Mouse (Mus musculus) liver, adult 2 months (tissue): ENCODE results near the gene Babam1. TPM values are rescaled to one million over a fixed set of nuclear protein-coding genes. Genes with fewer than 3 reads are reported as not detected.

Experiments
- DNase-seq: peaks from one replicate; pipeline ENCODE4 v3.0.0-alpha.2; 2011; ENCODE audit warnings: low read depth, low spot score; ENCODE audit errors: extremely low read depth
- H3K27ac ChIP-seq: fragments of 200-500 bp; replicated peaks from 2 replicates; pipeline ENCODE4 v1.5.1; 2012; ENCODE audit warnings: low read depth, mild to moderate bottlenecking, control low read depth, inconsistent platforms, low read length; ENCODE audit not compliant: insufficient read depth
- H3K27me3 ChIP-seq: fragments of 200-500 bp; 2 replicates; pipeline ENCODE4 v1.6.1; 2012; ENCODE audit warnings: mild to moderate bottlenecking, moderate library complexity, low read length, inconsistent platforms; ENCODE audit not compliant: control insufficient read depth, insufficient read depth
- H3K36me3 ChIP-seq: fragments of 200-500 bp; 2 replicates; pipeline ENCODE4 v1.6.1; 2012; ENCODE audit warnings: low read length, inconsistent platforms; ENCODE audit not compliant: control insufficient read depth, insufficient read depth
- H3K4me1 ChIP-seq: fragments of 200-500 bp; 2 replicates; pipeline ENCODE4 v1.6.1; 2011; ENCODE audit warnings: low read length; ENCODE audit not compliant: control insufficient read depth, insufficient read depth
- H3K4me3 ChIP-seq: fragments of 200-500 bp; 2 replicates; pipeline ENCODE4 v1.5.1; 2011; ENCODE audit warnings: low read depth, mild to moderate bottlenecking, control low read depth, low read length, moderate library complexity; ENCODE audit not compliant: insufficient read depth
- H3K79me2 ChIP-seq: fragments of 200-500 bp; 2 replicates; pipeline ENCODE4 v1.6.1; 2012; ENCODE audit warnings: inconsistent platforms, mild to moderate bottlenecking, low read length, moderate library complexity; ENCODE audit not compliant: control insufficient read depth, insufficient read depth
- H3K9ac ChIP-seq: fragments of 200-500 bp; 2 replicates; pipeline ENCODE4 v1.6.1; 2012; ENCODE audit warnings: low read depth, mild to moderate bottlenecking, control low read depth, inconsistent platforms, low read length
- CTCF ChIP-seq: fragments of 200-500 bp; IDR thresholded peaks from 2 replicates; pipeline ENCODE4 v1.5.1; 2011; ENCODE audit warnings: low read depth, low read length, control low read depth
- POLR2A ChIP-seq: fragments of 200-500 bp; IDR thresholded peaks from 2 replicates; pipeline ENCODE4 v1.6.1; 2011; ENCODE audit warnings: low read length, control low read depth; ENCODE audit not compliant: insufficient read depth; ENCODE audit errors: extremely low read depth
- whole genome bisulfite sequencing: fragments of 180-500 bp; shearing (Covaris S2); methylation state at CpG from one replicate; pipeline ENCODE4 v1.1.7; 2018; 5-methylcytosine and 5-hydroxymethylcytosine counted together
- polyA plus RNA-seq: library from polyadenylated mRNA; depleted of rRNA; stranded (reverse); fragments of >200 nt; gene quantifications from 2 replicates; pipeline ENCODE4 v1.2.3, GENCODE M21; 2012
- total RNA-seq: library from RNA; depleted of rRNA; stranded (reverse); fragments of >200 nt; gene quantifications from 2 replicates; pipeline ENCODE4 v1.2.3, GENCODE M21; 2014

Babam1 gene
- total and polyA plus RNA-seq, 2 experiments: 42.7 to 106 TPM

- no peak overlapping the region for H3K9ac ChIP-seq
- H3K4me3 ChIP-seq: no peak overlapping the region
- H3K36me3 ChIP-seq: no peaks in the 10 kb centered on the region
- 97% methylated on average over 2 of the region's 2 CpGs for WGBS
- no peak overlapping the region for H3K27ac ChIP-seq
- TF ChIP-seq CTCF: no peak
- TF ChIP-seq POLR2A: no peak
- H3K79me2 ChIP-seq: no peaks in the 10 kb centered on the region; the same call in 1 of the 2 replicates
- H3K27me3 ChIP-seq: no peaks in the 10 kb centered on the region
- H3K4me1 ChIP-seq: peaks cover 6% of the 10 kb centered on the region; the same call in 1 of the 2 replicates
- DNase-seq: no peak
Measured at GRCm38 (mm10) chr8:71391696-71392095, 5.0 kb upstream of the Babam1 start.

DNA sequence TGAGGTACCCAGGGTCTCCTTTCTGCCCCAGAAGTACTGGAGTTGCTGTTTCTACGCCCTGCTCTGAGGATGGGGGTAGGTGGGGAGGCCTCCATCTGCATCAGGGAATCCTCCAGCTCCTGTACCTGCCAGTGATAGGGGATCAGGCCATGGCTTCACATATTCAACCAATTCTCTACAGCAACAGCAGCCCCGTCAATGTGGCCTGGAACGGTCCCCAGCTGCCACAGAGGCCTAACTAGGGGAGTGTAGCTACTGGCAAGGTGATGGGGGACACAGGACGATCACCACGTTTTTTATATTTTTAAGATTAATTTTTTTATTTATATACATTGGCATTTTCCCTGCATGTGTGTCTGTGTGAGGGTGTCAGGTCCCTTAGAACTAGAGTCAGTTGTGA lies 4.3 kb upstream of the Babam1 start:
- H3K27me3 ChIP-seq: no peaks in the 10 kb centered on the region
- no peak overlapping the region for H3K4me3 ChIP-seq
- WGBS: 87% methylated on average over 5 of the region's 5 CpGs
- no peaks in the 10 kb centered on the region for H3K36me3 ChIP-seq
- DNase-seq: no peak
- TF ChIP-seq CTCF: no peak
- H3K4me1 ChIP-seq: peaks cover 9% of the 10 kb centered on the region
- H3K27ac ChIP-seq: no peak overlapping the region
- H3K79me2 ChIP-seq: peaks cover 6% of the 10 kb centered on the region; the same call in 1 of the 2 replicates
- no peak overlapping the region for H3K9ac ChIP-seq

DNA sequence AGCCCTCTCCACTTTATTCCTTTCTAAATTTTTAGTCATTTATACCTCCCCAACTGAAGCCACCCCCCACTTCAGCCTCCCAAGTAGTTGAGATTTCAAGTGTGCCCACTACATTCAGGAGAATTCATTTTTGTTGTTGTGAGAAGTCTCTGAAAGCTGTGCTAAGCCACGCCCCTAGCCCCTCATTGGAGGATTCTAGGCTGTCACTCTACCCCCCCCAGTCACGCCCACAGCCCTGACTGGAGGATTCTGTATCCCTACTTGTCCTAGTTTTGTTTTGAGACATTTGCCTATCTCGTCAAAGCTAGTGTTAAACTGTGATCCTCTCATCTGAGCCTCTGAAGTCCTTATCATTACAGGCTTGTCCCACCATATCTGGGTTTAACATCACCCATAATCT lies 3.8 kb upstream of the Babam1 start:
- H3K9ac ChIP-seq: no peak overlapping the region
- peak overlapping the region; percentile 4; the same call in 1 of the 2 replicates for H3K4me3 ChIP-seq
- H3K27me3 ChIP-seq: no peaks in the 10 kb centered on the region
- no peak for TF ChIP-seq POLR2A
- TF ChIP-seq CTCF: no peak
- WGBS: 20% methylated on average over 3 of the region's 3 CpGs
- DNase-seq: peak; percentile 66
- peak overlapping the region; percentile 43 for H3K27ac ChIP-seq
- H3K79me2 ChIP-seq: peaks cover 10% of the 10 kb centered on the region; the same call in 1 of the 2 replicates
- H3K4me1 ChIP-seq: peaks cover 14% of the 10 kb centered on the region
- no peaks in the 10 kb centered on the region for H3K36me3 ChIP-seq

DNA sequence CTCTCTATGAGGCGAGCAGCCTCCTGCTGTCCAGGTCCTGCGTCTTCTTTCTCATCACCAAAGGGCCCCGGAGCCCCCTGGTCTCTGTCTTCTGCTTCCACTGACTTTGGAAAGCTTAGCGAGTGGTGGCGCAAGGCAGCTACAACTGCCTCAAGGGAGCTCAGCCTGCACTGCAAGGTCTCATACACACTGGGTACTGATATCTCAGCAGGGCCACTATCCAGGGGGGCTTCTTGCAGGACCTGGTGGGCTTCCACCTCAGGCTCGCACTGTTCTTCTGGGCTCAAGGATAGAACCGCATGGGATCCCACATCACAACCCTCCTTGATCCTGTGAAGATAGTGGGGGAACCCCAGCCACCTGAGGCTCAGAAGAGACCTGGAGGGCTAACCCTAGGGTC lies 2.2 kb upstream of the Babam1 start:
- peaks cover 2% of the 10 kb centered on the region; the same call in 1 of the 2 replicates for H3K36me3 ChIP-seq
- H3K27me3 ChIP-seq: no peaks in the 10 kb centered on the region
- no peak for TF ChIP-seq POLR2A
- TF ChIP-seq CTCF: no peak
- H3K9ac ChIP-seq: peak overlapping the region; percentile 72
- H3K27ac ChIP-seq: peak overlapping the region; percentile 84
- peaks cover 10% of the 10 kb centered on the region; the same call in 1 of the 2 replicates for H3K79me2 ChIP-seq
- peaks cover 14% of the 10 kb centered on the region for H3K4me1 ChIP-seq
- no peak for DNase-seq
- H3K4me3 ChIP-seq: peak overlapping the region; percentile 69
- WGBS: 86% methylated on average over 7 of the region's 7 CpGs

- Histone ChIP-seq H3K4me1 (peaks cover 12% of the 10 kb centered on the region), H3K4me3 (peak overlapping the region; percentile 69), H3K79me2 (peaks cover 10% of the 10 kb centered on the region; the same call in 1 of the 2 replicates), H3K9ac (peak overlapping the region; percentile 72), H3K36me3 (peaks cover 2% of the 10 kb centered on the region; the same call in 1 of the 2 replicates), H3K27ac (peak overlapping the region; percentile 84), H3K27me3 (no peaks in the 10 kb centered on the region)
- no peak for DNase-seq
- TF ChIP-seq POLR2A (no peak), CTCF (no peak)
- WGBS: 81% methylated on average over 10 of the region's 10 CpGs
Measured at GRCm38 (mm10) chr8:71395071-71395470, 1.6 kb upstream of the Babam1 start.

DNA sequence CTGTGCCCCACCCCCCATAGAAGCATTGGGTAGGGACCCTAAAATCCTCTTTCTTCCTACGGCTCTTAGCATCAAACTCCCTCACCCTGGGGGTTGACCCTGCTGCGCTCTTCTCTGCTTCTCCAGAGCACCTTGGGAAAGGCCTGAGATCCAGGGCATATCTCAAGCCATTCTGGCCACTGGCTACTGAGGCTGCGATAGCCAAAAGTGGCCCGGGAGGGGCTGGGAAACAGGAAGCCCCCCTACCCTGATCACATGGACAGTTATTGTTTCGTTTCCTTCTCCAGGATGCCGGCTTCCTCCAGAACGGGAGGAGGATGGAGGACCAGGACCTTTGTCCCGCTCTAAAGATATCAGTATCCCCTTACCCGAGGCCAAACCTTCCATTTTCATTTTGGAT lies 1.0 kb upstream of the Babam1 start, which contains the start of gene Ushbp1:
Ushbp1 (minus strand) TSS at position 174 of the 400 bp plus-strand sequence.
- peak within 1 kb of the TSS; percentile 69 for H3K4me3 ChIP-seq
- peak within 1 kb of the TSS; percentile 84 for H3K27ac ChIP-seq
- H3K27me3 ChIP-seq: no peaks in the 10 kb centered on the region
- no peak for TF ChIP-seq CTCF
- TF ChIP-seq POLR2A: 0 out of 2 replicates have a peak, but pooled peaks have one; percentile 24
- H3K36me3 ChIP-seq: peaks cover 2% of the 10 kb centered on the region; the same call in 1 of the 2 replicates
- no peak for DNase-seq
- 83% methylated on average over 9 of the region's 9 CpGs for WGBS
- peak within 1 kb of the TSS; percentile 72 for H3K9ac ChIP-seq
- H3K4me1 ChIP-seq: peaks cover 12% of the 10 kb centered on the region
- peaks cover 10% of the 10 kb centered on the region; the same call in 1 of the 2 replicates for H3K79me2 ChIP-seq
